Mouse (Mus musculus) liver, embryonic 14.5 days (tissue): ENCODE measurements around the gene Frmd4a. TPM values are rescaled to one million over a fixed set of nuclear protein-coding genes. Genes with fewer than 3 reads are reported as not detected.
"Not testable (repeated sequence)": the region's sequence is repeated elsewhere in the genome, so short reads cannot be mapped to it uniquely, and the experiment has no call there.

ENCODE experiments used
- ATAC-seq: fragments of 200-750 bp; cut with Nextera tagmentation; 2 replicates; pipeline ENCODE4 v1.8.0; 2017; ENCODE audit warnings: moderate number of reproducible peaks, mild to moderate bottlenecking, moderate library complexity; ENCODE audit not compliant: insufficient read depth
- DNase-seq, 3 experiments: peaks; one replicate each; pipeline ENCODE4 v3.0.0-alpha.2; 2012 to 2013; ENCODE audit warnings: low read depth in 3 of 3, low spot score in 3 of 3
- H3K27ac ChIP-seq: fragments of 300-500 bp; sonication (generic); 2 replicates; pipeline ENCODE4 v1.5.1; 2014; ENCODE audit warnings: moderate library complexity, mild to moderate bottlenecking, control low read depth, inconsistent platforms
- H3K27me3 ChIP-seq: fragments of 300-500 bp; sonication (generic); 2 replicates; pipeline ENCODE4 v1.6.1; 2014; ENCODE audit warnings: mild to moderate bottlenecking, low read length, moderate library complexity; ENCODE audit not compliant: control insufficient read depth, insufficient read depth
- H3K36me3 ChIP-seq: fragments of 300-500 bp; sonication (generic); replicated peaks from 2 replicates; pipeline ENCODE4 v1.6.1; 2014; ENCODE audit warnings: low read depth; ENCODE audit not compliant: control insufficient read depth, insufficient read depth
- H3K4me1 ChIP-seq, 2 experiments: fragments of 200-500 bp in 1 of 2; fragments of 300-500 bp in 1 of 2; sonication (generic) in 1 of 2; replicated peaks; 2 replicates each; pipeline ENCODE4 v1.6.1; 2012 to 2014; ENCODE audit warnings: antibody characterized with exemption in 1 of 2, inconsistent platforms in 1 of 2, low read length in 1 of 2; ENCODE audit not compliant: control insufficient read depth in 2 of 2, insufficient read depth in 2 of 2
- H3K4me2 ChIP-seq: fragments of 300-500 bp; sonication (generic); 2 replicates; pipeline ENCODE4 v1.6.1; 2014; ENCODE audit warnings: low read depth, mild to moderate bottlenecking, control low read depth, moderate library complexity
- H3K4me3 ChIP-seq, 2 experiments: fragments of 200-500 bp in 1 of 2; fragments of 300-500 bp in 1 of 2; sonication (generic) in 1 of 2; 2 replicates each; pipeline ENCODE4 v1.5.1; 2012 to 2014; ENCODE audit warnings: low read depth in 2 of 2, low read length in 2 of 2, mild to moderate bottlenecking in 2 of 2, control low read depth in 1 of 2, inconsistent platforms in 1 of 2, moderate library complexity in 1 of 2; ENCODE audit not compliant: insufficient read depth in 1 of 2
- H3K9ac ChIP-seq: fragments of 300-500 bp; sonication (generic); replicated peaks from 2 replicates; pipeline ENCODE4 v1.6.1; 2014; ENCODE audit warnings: mild to moderate bottlenecking, control low read depth, moderate library complexity
- H3K9me3 ChIP-seq: fragments of 300-500 bp; sonication (generic); 2 replicates; pipeline ENCODE4 v1.6.1; 2016; ENCODE audit warnings: low read length, mixed read lengths; ENCODE audit not compliant: control insufficient read depth
- CTCF ChIP-seq: IDR thresholded peaks from 2 replicates; pipeline ENCODE4 v1.5.1; 2016; ENCODE audit warnings: antibody characterized with exemption, low read depth, control low read depth
- EP300 ChIP-seq: IDR thresholded peaks from 2 replicates; pipeline ENCODE4 v1.6.1; 2016; ENCODE audit warnings: antibody characterized with exemption, low read depth
- WGBS: fragments of 180-500 bp; shearing (Covaris S2); extraction: QIAGEN DNeasy Blood & Tissue Kit; methylation state at CpG from one replicate; pipeline ENCODE4 v1.1.7; 2014; ENCODE audit not compliant: insufficient replicate concordance; 5-methylcytosine and 5-hydroxymethylcytosine counted together
- polyA plus RNA-seq, 2 experiments: library from polyadenylated mRNA; depleted of rRNA in 1 of 2; stranded (reverse) in 1 of 2; unstranded in 1 of 2; fragments of >200 nt; fragmentation: Nextera tagmentation in 1 of 2; extraction: Ambion mirVana in 1 of 2; gene quantifications; 2 replicates each; pipeline versions ENCODE4 v1.2.1 to v1.2.3; 2012 to 2014

Gene Frmd4a
- polyA plus RNA-seq, 2 experiments: 11.0 to 11.2 TPM

DNA sequence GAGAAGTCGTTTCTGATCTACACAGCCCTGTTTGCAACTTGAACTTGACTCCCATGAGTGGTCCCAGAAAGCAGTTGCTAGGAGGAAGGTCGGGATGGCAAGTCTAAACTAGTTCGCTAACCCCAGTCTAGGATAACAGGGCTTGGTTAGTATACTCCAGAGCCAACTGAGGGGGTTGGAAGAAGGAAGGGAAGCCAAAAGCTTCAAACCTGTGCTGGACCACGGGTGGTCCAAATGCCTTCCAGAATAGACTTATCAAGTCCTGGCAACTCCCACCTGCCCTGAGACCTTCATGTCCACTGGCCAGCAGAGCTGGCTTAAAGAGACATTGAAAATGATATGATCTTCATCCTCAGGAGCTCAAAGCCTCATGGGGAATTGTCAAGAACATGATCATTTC lies 318.4 kb downstream of the Frmd4a start:
- no peak for TF ChIP-seq CTCF
- no peak for TF ChIP-seq EP300
- WGBS: 46% methylated on average over 4 of the region's 4 CpGs
- Histone ChIP-seq H3K27me3 (no peaks in the 10 kb centered on the region), H3K4me2 (no peak overlapping the region), H3K36me3 (no peaks in the 10 kb centered on the region), H3K9ac (no peak overlapping the region), H3K4me1 (no peaks in the 10 kb centered on the region), H3K4me3 (no peak overlapping the region), H3K9me3 (no peaks in the 10 kb centered on the region), H3K27ac (no peak overlapping the region)
- ATAC-seq (no peak), DNase-seq (no peak)

DNA sequence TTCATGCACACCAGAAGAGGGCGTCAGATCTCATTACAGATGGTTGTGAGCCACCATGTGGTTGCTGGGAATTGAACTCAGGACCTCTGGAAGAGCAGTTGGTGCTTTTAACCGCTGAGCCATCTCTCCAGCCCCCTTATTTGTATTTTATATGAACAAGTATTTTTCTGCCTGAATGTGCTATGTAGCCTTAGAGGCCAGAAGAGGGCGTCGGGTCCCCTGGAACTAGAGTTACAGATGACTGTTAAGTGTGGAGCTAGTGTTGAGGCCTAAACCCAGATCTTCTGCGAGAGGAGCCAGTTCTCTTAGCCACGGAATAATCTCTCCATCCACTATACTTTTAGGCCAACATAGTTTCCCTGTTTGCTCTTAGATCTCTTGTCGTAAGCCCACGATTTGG lies 320.8 kb downstream of the Frmd4a start:
- peak; percentile 24; the same call in 1 of the 2 replicates for TF ChIP-seq CTCF
- WGBS: 44% methylated on average over 8 of the region's 8 CpGs

DNA sequence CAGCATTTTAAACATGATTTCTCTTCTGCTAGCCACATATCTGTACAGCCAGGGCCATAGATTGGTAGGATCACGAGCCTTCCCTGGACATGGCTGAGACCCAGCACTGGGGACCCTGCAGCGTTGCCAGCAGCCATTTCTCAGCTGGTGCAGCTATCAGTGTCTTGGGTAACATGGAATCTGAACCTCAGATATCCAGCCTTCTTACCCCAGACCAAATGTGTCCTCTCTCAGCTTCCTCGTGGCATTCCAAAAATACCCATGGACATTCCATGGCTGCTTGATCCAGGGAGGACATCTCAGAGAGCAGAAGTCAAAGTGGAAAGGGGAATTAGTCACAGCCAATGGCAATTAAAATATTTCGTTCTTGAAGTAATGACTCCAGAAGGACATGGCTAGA lies 321.6 kb downstream of the Frmd4a start:
- ATAC-seq: no peak
- Histone ChIP-seq H3K9ac (no peak overlapping the region), H3K27me3 (no peaks in the 10 kb centered on the region), H3K9me3 (no peaks in the 10 kb centered on the region), H3K4me2 (no peak overlapping the region), H3K4me3 (no peak overlapping the region), H3K4me1 (no peaks in the 10 kb centered on the region), H3K27ac (no peak overlapping the region), H3K36me3 (no peaks in the 10 kb centered on the region)
- 53% methylated on average over 4 of the region's 4 CpGs for WGBS
- no peak for DNase-seq
- TF ChIP-seq CTCF (no peak), EP300 (no peak)

More for the DNA sequence above, 320.8 kb downstream of the Frmd4a start:
- H3K4me3 ChIP-seq, ATAC-seq, H3K27me3 ChIP-seq, H3K36me3 ChIP-seq, H3K27ac ChIP-seq, H3K9me3 ChIP-seq, H3K9ac ChIP-seq, H3K4me2 ChIP-seq, H3K4me1 ChIP-seq, DNase-seq: not testable (repeated sequence)

DNA sequence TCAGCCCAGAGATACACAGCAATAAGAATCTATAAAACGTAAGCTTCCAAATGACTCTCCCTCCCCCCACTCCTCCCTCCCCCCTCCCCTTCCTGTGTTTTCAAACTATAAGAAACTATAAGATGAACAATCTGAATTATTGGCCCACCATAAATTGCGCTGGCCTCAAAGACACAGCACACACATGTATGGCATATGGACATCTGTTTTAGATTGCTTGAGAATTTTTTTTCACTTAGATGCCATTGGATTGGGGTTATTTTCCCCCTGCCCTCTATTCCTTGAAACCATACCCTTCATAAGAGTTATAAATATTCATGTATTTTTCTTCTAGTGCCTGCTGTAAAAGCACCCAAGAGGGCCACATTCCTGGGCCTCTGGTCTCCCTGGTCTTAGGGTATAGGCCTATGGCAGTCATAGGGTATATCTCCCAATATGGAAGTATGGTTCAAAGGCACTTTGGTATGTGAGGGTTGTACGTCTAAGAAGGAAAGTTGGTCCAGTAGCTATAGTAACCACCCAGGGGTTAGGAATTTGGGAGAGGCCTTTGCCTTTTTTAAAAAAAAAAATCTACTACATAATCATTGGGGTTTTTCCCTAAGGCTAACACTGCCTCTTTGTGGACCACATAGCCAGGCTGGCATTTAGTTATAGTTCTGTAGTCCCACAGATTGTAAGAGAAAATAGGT lies 322.2 kb downstream of the Frmd4a start:
- Histone ChIP-seq H3K4me2 (no peak overlapping the region), H3K27ac (no peak overlapping the region), H3K9ac (no peak overlapping the region), H3K9me3 (no peaks in the 10 kb centered on the region), H3K27me3 (no peaks in the 10 kb centered on the region), H3K4me1 (no peaks in the 10 kb centered on the region), H3K36me3 (no peaks in the 10 kb centered on the region), H3K4me3 (no peak overlapping the region)
- TF ChIP-seq CTCF (no peak), EP300 (no peak)
- 65% methylated on average over 3 of the region's 3 CpGs for WGBS
- DNase-seq (no peak), ATAC-seq (no peak)

DNA sequence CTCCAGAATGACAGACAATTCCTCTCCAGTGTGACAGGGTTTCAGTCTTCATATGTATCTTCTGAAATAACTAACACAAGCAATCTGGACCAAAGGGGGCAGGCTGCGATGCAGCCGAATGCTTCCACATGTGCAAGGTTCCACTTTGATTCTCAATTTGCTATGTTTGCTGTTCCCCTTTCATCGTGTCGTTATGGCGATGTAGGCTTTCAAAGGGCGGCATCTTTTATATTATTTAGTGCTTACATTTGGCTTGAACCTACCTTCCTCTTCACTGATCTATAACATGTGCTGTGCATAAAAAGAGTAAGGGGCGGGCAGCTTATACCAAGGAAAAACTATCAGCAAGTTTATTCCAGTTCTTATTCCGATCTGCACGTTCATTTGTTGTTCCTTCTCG lies 322.9 kb downstream of the Frmd4a start:
- no peaks in the 10 kb centered on the region; a peak in 1 of 4 replicates for H3K4me1 ChIP-seq
- no peak overlapping the region for H3K27ac ChIP-seq

More for the DNA sequence above, 322.9 kb downstream of the Frmd4a start:
- Histone ChIP-seq H3K9me3 (no peaks in the 10 kb centered on the region), H3K36me3 (no peaks in the 10 kb centered on the region), H3K27me3 (no peaks in the 10 kb centered on the region), H3K4me2 (no peak overlapping the region), H3K9ac (no peak overlapping the region), H3K4me3 (no peak overlapping the region)
- WGBS: 71% methylated on average over 10 of the region's 10 CpGs
- ATAC-seq (no peak), DNase-seq (no peak)
- no peak for TF ChIP-seq EP300
- TF ChIP-seq CTCF: no peak
